Mouse (Mus musculus) thymus, postnatal 14 days (tissue): ENCODE measurements around the gene Slco4a1.

Source experiments
- DNase-seq: peaks from one replicate; pipeline ENCODE4 v3.0.0; 2021

Gene Slco4a1

DNA sequence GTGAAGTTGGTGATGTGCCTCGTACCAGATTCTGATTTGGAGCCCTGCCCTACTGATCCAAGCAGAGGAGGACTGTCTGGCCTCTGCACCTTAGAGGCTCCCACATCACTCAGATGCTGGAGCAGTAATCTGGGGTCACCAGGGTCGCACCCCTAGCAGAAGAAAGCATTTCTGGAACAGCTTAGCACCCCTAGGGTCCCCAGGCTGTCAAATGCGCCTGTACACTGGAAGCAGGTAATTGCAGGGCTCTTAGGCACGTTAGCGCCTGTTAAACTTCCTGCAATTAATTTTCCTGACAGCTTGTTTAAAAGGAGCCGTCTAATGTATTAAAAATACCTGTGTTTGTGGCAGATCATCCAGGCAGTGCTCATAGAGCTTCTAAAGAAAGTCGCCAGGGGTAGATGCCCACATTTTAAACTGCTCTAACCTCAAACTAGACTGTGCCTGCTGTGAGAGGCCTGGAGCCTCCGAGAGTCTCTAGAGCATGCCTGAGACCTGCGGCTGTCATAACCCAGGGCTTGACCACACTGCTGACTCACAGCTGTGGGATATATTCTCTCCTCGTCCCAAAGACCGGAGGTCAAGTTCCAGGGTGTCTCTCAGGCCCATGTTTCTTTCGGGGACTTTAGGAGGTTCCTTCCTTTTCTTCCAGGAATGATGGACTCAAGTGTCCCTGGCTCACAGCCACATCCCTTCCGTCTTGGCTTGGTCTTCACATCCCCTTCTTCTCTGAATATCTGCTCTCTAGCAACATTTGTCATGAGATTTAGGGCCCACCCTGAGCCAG, 56.0 kb downstream of the Slco4a1 start:
- no peak for DNase-seq

DNA sequence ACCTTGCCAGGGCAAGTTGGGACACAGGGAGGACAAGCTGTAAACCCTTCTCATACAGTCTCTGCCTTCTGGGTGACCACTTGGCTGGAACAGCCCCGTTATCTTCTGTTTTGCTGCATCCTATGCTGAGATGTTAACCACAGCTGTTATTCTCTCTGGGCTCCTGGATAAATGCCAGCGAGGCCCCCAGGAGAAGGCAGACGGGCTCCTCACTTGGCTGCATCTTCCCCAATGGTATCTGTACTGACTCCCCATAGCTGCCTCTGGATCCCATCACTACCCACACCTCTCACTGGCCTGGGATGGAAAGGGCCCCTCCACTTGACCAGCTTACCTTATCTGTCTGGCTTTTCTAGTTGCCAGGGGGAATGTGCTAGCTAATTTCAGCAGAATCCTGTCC, 57.0 kb downstream of the Slco4a1 start:
- no peak for DNase-seq

DNA sequence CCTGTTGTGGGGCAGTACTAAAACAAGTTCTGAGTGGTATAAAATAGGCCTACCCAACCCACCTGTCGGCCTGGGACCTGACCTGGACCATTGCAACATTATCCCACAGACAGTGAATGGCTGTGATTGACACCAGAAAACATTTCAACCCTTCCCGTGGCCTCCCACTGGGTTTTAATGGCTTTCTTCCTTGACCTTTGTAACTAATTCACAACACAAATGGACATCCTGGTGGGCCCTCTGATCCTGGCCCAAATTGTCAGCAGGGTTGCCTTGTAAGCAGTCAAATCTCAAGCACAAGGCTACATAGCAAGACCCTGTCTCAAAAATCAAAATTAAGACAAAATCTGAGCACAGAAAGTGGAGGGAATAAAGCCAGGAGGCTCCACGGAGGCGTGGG, 57.8 kb downstream of the Slco4a1 start:
- DNase-seq: no peak

DNA sequence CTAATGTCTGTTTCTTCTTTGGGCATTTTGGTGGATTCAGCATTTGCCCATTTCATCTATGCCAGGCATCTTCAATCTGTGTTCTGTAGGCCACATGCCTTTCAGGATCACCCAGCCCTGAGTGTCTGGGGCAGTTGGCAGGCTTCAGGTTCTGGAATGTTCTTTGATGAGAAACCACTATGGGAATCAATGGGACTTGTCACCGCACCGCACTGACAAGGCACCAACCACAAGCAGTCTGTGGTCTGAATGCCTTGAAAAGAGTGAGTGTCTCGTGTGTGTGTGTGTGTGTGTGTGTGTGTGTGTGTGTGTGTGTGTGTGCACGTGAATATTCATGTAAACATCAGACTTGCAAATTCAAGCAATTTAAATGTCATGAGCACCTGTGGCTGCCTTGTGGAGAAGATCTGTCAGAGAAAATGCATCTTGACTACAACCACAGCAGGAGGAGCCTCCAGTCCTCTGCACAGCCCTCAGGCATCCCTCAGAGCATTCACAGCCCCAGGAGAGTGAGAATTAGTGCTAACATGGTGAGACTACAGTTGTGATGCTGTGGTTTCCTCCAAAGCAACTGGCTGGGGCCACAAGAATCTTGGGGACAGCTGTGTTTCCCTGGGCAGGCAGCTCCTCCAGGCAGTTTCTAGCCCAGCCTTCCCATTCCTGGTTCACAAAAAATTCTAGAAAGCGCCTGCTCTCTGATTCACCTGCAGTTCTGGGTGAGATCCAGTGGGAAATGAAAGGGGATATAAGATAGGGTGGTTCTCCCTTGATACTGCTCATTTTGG, 65.6 kb downstream of the Slco4a1 start:
- no peak for DNase-seq

DNA sequence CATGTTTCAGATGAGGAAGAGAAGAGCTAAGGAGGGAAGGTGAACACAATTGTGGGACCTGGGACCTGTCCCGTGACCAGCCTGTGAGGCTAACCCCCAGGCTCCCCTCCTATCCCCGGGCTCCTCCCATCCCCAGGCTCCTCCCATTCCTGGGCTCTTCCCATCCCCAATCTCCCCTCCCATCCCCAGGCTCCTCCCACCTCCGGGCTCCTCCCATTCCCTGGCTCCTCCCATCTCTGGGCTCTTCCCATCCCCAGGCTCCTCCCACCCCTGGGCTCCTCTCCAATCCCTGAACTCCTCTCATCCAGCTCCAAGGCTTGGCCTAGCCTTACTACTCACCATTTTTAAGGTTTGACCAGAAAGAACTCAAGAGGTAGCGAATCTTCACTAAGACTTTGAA, 66.8 kb downstream of the Slco4a1 start:
- no peak for DNase-seq
